Mouse (Mus musculus): ENCODE measurements around the gene Lrrc74a.

- no peak for TF ChIP-seq CTCF (IDR thresholded peaks at IDR 0.05; ENCODE audit: low read depth, low read length)
- TF ChIP-seq GATA1 (IDR thresholded peaks at IDR 0.05; ENCODE audit: borderline replicate concordance, low read length) = no peak
Observed at GRCm38 (mm10) chr12:86804308-86804700, 70.1 kb downstream of the Lrrc74a start.
